Mouse (Mus musculus) right cerebral cortex, adult 2 months (tissue): ENCODE data around the gene C130050O18Rik.

Source experiments
- DNase-seq, 2 experiments: peaks; one replicate each; pipeline ENCODE4 v3.0.0; 2021 to 2022; ENCODE audit warnings: low spot score in 2 of 2

C130050O18Rik gene

DNA sequence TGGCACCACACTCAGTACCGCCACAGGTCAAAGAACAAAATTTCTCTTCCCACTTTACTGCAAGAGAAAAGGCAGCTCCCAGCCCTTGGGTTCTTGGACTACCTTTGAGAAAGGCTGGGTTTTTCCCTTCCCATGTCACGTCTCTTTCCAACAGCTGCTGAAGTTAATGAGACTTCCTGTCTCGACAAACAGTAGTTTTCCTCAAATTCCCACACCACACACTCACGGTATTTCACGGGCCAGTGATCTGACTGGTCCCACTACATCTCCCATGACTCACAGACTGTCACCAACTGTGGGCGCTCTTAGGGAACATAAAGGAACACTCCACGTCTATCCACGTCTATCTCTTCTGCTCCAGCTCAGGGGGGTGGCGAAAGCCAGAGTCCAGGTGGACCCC, 20.1 kb downstream of the C130050O18Rik start:
- DNase-seq = no peak

DNA sequence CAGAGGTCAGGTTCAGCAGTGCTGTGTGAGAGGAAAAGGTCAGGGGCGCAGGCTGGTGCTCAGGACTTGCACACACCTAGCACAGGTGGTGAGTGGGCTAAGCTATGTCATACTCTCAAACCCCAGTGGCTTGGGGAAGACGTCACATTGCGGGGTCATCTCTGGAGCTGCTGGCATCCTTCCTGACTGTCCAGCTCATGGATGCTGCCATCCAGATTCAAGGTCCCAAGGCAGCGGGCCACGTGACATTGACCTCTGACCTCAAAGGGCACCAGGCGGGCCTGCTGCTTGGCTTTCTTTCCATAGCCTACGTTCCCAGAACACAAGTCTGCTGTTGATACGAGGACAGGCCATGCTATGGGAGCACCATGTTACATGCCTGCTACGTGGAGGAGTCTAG, 21.9 kb downstream of the C130050O18Rik start:
- no peak for DNase-seq

DNA sequence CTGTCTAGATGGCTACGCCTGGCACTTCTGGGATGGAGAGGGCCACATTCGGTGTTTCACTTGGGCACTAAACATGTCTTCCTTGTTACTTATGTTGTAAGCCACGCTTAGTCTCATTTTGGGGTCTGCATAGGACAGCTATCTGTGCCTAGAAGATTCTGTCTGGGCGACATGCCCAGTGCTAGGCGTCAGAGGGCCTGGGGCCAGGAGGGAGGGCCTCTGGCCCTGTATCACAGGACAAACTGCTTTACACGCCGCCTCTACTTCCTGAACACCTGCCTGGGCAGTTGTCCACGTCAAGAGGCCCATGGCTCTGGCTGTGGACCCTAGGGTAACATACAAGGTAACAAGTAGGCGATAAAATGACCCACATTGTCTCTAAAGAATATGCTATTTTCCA, 22.9 kb downstream of the C130050O18Rik start:
- DNase-seq = no peak

DNA sequence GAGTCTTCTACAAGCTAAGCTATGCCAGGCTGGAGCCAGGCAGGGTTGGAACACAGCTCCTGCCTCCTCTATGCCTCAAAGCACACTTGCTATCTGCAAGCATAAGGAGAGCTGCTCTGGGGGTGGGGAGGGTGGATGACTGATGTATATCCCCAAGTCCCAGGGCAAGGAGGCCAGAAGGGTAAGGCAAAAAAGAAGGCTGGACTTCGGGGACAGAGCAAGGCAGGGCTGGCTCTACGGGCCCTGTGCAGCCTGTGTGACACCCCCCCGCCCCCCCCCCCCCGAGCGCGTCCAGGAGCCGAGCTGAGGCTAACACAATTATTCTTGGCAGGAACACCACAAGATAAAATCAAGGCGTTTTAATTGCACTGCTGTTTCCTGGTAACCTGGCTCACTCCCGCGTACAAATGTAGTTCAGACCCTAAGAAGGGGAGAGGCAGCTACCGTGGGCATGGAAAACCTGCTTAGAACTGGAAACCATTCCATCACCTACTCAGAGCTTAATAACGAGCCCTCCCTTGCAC, 24.8 kb downstream of the C130050O18Rik start:
- peak in 1 of 2 experiments; percentile 53 for DNase-seq

DNA sequence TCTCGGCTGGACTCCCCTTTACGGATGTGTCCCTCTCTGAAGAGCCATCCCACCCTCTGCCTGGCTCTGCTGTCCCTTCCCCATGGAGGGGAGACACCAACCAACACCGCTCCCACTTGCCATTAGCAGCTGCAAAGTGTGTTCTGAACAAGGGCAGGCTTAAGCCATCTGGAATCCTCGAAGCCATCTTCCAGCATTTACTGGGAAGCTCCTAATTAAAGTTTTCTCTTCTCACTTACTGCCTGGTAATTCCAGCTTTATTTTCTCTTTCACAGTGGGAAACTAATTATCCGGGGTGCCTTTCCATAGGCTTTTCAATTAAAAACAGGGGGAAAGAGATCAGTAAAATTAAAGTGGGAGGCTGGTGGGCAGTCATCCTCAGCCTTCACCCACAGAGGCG, 27.3 kb downstream of the C130050O18Rik start:
- DNase-seq = no peak

DNA sequence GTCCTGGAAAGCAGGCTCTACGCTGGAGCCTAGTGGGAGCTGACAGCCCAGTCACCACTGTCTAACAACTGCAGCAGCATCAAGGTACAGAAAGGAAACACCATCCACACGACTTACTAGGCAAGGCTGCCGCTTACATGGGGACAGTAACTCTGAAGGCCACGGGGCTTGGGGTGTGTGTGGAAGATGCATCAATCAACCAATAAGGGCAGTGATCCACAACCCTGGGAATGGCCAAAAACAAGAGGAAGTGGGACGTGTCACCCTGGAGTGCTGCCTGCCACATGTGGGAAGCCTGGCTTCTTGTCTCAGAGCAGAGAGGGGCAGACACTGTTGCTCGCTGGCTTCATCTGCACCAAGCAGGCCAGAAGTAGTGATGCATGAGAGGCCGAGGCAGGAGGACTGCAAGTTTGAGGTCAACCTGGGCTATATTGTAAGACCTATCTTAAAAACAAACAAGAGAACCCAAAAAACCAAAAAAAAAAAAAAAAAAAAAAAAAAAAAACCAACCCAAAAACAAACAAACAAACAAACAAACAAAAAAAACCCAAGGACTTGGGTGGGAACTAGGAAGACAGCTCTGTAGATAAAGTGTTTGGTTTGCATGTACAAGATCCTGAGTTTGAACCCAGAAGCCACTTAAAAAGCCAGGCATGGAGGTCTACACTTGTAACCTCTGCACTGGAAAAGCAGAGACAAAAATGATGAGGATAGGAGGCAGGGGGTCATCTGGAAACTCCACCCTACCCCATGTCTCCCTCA, 27.8 kb downstream of the C130050O18Rik start:
- no peak for DNase-seq

DNA sequence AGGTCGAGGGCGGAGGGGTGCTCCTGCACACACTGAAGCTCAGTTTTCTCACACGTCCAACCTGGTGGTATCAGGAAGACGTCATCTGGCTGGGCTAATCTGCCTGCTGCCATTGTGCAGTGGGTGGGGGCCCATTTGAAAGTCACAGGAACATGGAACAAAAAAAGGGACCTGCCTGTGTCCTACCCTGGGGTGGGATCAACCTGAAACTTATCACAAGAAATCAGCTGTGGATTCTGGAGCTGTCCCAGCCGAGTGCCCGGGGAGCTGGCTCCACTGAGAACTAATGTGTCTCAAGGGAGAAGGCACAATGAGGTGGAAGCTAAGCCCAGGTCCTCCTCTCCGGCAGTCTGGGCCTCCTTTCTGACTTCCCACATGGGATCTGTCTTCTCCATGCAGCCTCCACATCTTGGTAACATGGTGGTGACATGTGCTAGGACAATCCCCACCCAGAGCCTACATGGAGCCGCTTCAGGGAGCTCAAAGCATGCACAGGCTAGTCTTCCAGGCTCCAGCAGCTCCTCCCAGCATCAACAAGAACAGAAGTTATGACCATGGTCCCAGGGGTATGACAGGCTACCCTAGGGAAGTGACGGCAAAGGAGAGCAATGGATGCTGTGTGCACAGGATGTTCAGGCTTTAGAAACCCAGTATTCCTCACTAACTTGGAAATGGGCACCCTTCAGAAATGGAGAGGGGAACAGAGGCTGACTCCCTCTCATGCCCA, 28.9 kb downstream of the C130050O18Rik start:
- DNase-seq = no peak

DNA sequence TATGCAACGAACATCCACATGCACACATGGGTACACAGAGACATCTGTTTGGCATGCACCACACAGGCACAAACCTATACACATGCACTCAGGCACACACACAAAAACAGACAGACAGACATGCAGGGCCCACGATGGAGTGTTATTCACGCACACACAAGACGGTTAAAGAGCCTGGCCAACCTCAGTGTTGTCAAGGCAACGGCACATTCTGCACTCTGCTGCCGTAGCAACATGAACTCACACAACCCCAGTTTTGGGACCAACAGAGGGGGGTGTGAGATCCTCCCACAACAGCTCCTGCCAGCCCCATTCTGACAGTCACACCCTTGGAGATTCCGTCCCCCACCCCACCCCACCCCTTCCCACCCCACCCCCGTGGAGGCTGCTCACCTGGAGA, 29.9 kb downstream of the C130050O18Rik start:
- peak; percentile 68 to 85 for DNase-seq

DNA sequence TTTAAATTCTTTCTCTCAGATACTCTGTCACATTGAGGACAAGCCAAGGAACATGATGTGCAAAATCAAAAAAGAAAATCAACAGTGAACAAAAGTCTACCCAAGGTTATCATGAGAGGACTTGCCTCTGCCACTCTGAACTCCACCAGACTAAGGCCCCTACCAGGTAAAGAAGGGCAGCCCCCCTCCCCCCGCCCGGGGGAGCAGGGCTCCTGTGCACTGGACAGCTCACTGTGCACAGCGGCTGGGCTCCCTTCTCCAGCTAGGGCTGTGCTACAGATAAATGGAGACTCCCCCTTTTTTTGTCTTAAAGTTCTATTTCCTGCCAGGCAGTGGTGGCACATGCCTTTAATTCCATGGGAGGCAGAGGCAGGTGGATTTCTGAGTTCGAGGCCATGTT, 32.7 kb downstream of the C130050O18Rik start:
- DNase-seq = no peak

DNA sequence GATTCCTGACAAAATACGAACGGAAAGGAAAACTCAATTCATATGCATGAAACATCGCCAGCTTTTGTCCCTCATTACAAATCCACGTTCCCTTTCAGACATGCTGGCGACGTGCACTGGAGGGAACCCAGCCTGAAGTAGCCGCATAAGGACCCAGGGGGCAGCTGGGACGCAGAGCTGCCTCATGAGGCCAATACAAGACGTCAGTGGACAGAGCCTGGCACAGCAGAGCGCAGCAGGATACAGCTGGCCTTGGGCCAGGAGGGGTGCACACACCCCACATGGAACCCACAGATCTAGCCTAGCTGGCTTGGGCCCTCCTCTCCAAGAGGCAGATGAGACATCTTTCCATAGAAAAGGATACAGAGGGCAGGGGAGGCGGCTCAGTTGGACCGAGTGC, 33.4 kb downstream of the C130050O18Rik start:
- no peak for DNase-seq

DNA sequence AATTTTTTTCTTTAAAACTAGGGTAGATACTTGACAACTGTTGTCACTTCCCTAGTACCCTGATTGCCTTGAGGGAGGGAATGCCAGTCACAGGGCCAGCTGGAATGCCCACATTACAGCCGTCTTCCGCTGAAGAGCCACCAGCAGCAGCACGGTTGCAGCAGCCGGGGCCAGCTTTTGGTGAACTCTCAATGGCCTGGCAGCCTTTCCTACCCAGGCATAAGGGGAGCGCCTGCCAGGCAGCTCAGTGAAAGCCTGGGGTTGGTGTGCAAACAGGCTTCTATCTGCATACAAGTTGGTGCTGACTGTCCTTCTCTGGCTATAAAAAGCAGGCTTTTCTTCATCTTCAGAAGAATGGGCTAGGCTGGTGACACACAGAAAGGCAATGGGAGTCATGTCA, 35.4 kb downstream of the C130050O18Rik start:
- no peak for DNase-seq

DNA sequence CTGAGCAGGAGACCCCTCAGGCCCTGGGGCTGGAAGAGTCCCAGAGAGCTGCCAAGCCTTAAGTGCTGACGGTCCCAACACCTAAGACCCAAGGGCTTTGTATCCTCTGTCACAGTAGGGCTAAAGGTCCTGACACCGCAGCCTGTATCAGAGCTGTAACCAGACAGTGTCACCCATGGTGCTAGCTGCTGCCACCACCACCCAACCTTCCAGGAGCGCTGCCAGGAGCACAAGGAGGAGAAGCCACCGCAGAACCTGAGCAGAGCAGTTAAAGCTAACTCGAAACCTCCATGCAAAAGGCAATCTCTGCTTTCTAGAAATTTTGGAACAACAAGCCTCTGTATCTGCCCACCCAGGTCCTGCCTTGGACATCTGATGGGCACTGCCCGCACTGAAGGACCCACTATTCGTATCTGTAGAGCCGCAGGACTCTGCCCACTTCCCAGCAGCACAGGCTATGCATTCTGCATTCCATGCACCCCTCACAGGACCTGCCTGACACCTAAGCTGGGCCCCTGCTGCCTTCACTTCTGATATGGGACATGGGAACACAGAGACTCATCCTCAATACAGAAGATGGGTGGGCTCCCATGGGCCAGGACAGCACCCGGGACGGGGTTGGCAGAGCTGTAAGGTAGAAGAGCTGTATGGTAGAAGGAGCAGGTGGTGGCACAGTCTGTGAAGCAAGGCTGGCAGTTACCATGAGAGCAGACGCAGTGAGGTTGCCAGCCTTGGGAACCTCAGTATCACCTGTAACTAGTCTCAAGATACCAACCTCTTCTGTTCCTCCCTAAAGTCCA, 36.0 kb downstream of the C130050O18Rik start:
- no peak for DNase-seq

DNA sequence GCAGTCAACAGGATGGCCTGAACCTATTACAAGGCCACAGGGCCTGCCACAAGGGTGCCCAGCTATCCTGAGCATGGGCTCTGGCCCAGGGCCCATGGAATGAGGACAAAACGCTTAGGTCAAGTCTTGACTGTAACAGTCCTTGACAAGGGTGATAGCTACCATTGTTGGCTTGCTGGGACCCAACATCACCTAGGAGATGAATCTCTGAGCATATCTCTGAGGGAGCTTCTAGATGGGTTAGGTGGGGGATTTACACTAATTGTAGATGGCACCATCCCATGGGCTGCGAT, 36.6 kb downstream of the C130050O18Rik start:
- no peak for DNase-seq

DNA sequence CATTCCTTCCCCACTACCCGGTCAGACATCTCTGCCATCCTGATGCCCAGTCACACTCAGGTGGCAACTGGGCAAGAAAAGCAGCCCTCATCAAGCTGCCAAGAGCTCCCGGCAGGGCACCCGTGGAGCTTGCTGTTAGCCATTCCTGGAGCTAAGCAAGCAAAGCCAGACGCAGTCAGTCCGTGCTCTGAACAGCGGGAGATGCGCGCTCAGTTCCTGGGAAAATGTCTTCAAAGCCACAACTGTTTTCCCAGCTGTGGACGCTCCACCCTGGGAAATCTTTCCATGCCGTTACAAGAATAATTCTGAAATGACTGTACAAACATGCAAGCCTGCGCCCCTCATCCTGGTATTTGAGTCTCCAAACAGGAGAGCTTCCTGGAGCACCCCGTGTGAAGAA, 37.3 kb downstream of the C130050O18Rik start:
- no peak for DNase-seq

DNA sequence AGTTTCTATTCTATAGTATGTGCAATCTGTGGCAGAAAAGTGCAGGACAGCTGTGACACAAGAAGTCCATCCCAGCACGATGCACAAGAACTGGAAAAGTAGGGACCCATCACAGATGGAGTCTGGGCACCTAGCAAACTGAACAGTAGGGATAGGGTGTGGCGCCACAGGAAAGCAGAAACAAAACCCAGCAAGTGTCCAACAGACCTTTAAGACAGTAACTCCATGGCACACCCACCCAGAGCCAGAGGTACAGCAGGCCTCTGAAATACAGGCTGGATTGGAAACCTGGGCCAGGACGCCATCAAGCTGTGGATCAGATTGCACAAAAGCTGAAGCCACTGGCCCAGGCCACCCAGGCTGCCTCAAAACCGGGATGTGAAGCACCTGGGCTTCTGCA, 37.9 kb downstream of the C130050O18Rik start:
- no peak for DNase-seq

DNA sequence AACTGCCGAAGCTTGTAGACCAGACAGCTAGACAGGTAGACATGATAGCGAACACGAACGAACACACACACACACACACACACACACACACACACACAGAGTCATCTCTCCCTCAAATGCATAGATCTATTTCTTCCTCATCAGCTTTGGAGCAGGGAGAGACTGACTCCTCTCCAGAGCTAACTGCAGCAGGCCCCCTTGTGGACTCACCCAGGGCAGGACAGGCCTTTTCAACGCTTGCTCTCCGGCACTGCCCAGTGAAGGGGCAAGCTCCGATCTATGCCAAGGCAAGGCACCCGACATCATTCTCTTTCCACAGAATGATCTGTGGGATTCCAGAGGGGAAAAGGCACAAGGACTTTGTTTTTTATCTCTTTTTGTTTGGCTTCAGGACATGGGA, 40.2 kb downstream of the C130050O18Rik start:
- DNase-seq = no peak

DNA sequence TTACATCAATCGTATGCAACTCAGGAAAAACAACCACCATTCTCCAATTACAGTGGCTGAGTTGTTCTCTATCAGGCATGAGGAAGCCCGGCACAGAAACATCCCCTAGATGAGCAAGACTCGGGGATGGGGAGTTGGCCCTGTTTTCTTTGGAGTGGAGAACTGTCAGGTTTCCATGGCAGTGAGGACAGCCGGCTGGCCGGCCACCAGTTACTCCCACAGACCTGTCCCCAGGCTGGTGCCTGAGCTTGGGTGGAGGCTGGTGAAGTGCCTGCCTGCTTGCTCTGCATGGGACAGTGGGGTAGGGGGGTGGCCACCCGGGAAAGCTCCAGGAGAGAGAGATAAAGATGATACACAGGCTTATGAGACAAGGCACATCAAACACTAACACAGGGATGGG, 42.9 kb downstream of the C130050O18Rik start:
- DNase-seq = peak in 1 of 2 experiments; percentile 49

DNA sequence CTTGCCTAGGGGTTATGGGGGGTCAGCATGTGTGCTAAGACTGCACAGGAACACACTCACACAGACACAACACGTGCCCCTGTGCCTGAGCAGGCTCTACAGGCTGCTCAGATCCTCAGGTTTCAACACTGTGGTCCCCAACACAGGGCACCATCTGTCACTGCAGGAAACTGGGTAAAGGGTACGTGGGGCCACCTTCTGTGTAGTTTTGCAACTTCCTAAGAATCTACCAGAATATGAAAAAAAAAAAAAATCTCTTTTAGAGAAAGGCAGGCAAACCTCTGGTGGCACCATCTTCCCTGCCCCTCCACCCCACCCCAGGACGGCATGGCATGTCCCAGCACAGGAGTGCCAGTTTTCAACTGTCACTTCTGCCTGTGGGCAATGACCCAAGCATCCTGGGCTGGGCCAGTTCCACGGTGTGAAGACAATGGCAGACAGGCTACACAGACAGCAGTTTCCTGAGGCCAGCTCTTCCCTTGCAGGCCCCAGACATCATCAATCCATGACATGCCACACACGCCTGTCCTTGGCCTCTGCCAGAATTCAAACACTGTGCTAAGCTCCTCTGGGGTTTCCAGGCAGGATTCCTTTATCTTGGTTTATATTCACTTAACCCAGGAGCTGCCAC, 44.2 kb downstream of the C130050O18Rik start:
- DNase-seq = no peak

DNA sequence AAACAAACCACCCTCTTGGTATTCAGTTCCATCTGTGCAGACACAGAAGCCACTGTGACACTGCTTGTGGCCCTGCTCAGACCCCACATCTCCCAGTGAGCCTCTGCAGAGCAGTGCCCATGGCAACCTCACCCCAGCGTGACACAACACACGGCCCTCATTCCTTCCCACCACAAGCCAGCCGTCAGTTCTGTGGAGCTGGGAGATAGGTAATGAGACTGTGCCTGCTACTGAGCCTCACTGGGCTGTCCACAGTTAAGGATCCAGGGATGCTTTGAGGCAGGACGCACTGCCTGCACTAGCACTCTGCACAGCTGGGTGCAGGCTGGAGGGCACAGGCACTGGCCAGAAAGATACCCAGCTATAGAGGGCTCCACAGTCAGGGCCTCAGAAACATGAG, 44.8 kb downstream of the C130050O18Rik start:
- DNase-seq = no peak

DNA sequence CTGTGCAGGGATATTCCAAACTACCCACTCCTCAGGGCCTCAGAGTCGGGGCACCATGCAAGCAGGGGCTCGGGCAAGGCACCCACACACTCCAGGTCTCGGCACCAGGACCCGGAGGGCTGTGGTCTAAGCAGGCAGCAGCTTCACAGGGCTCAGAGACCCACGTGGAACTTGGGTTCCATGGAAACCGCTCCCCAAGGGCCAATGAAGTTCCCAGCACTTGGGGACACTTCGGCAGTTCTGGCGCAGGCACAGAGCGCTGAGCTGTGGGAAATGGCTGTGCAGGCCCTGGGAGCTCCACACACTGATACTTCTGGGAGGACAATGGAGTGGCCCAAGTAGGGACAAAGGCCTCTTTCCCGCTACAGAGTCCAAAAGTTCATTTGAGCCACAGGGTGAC, 48.0 kb downstream of the C130050O18Rik start:
- DNase-seq = no peak

DNA sequence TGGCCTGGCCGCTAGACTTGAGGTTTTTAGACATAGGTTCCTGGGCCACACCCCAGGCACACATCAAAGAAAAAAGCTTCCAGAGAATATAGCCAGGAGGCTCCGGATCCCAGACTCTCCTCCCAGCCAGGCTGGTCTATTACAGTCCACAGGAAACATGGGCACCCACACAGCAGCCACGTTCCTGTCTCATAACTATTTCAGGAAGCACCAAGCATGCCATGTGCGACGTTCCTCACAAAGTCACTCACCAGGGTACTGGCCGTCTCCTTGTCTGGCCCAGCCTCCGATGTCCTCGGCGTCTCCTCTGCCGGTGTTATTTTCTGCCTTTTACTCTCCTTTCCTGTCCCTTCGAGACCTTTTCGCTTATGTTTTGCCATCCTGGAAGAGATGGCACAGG, 50.1 kb downstream of the C130050O18Rik start:
- DNase-seq = peak; percentile 56 to 73

DNA sequence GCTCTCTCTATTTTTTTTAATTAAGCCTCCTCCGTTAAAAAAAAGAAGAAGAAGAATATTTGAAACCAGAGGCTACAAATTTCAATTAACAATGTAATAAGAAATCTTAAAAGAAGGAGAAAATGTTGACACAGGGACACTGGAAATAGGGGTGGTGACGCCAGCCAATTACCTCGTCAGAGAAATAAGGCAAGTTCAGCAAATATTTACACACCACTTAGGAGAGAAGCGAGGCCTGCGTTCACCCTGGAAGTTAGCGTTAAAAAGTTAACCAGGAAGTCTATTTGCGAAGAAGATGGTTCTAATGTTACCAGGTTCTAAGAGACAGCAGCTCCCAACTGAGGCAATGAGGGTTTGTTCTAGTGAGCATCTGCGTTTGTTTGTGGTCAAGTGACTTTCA, 52.2 kb downstream of the C130050O18Rik start:
- DNase-seq = no peak
